Mouse (Mus musculus) C2C12 (cell line): Measurements from ENCODE around the gene Crybg3.

Source experiments
- CTCF ChIP-seq: IDR thresholded peaks from one replicate; pipeline ENCODE4 v1.5.1; 2011; ENCODE audit not compliant: control insufficient read depth, insufficient read depth, insufficient read length
- USF1 ChIP-seq: IDR thresholded peaks from one replicate; pipeline ENCODE4 v1.6.1; 2011; ENCODE audit warnings: low read depth, mild to moderate bottlenecking, control low read depth, moderate library complexity

- TF ChIP-seq USF1 = no peak
- TF ChIP-seq CTCF = no peak
These were observed 113.5 kb downstream of the Crybg3 start for GRCm38 (mm10) chr16:59487239-59487638.
